Mouse (Mus musculus): Measurements from ENCODE around the gene 6030452D12Rik. TPM values are rescaled to one million over a fixed set of nuclear protein-coding genes. Genes with fewer than 3 reads are reported as not detected.

The 6030452D12Rik gene
- polyA plus RNA-seq, 3 experiments from 2014 or later: not detected

DNA sequence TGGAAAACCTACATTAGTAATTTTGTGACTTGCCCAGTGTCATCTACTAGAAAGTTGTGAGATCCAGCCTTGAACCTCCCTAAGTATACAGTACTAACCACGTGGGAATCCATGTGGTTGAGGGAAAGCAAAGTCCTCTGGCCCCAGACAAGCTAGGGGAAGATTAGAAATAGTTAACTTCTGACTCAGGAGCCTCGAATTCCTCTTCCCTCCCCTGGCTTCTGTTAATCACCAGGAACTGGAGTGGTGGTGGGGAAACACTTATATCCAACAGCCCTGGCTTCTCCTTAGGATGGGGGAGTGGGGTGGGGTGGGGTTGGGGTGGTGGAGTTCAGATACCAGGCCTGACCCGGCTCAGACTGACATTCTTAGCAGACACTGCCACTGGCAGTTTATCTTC, 18.4 kb downstream of the 6030452D12Rik start:
- no peak for ATAC-seq

DNA sequence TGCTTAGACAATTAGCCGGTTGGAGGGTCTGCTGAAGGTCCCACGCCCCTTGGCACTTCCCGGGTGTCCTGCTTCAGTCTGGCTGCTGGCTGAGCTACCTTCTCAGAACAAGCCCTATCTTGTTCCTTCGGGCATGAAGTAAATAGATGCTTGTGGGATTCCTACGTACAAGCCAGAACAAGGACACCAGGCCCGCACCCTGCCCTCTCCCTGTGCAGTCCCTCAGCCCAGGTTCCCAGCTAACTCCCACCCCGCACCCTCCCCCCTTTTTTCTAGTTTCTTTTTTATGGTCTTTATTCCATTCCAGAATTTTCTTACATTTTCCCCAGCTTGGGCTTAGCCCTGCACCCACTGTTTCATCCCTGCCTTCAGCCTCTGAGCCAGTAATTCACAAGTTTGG, 20.3 kb downstream of the 6030452D12Rik start:
- ATAC-seq: no peak

DNA sequence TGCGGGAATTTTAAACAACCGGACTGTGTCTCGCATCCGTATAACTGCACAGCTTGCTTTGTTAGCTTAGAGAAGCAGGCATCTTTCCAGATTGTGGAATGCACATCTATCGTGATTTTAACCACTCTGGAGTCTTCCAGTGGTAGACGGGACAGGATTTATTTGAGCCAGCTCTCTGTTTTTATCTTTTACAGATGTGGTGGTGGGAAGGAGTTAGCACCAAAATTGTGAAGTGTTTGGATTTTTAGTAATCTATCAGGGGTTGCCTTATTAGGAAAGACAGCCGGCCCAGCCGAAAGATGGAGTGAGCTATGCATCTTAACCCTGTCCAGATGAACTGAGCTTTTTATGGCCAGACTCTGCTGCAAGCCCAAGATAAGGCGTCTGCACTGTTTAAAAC, 21.5 kb downstream of the 6030452D12Rik start:
- ATAC-seq: no peak

GRCm38 (mm10) chr8:106526725-106527124, 26.4 kb downstream of the 6030452D12Rik start:
- ATAC-seq: no peak

DNA sequence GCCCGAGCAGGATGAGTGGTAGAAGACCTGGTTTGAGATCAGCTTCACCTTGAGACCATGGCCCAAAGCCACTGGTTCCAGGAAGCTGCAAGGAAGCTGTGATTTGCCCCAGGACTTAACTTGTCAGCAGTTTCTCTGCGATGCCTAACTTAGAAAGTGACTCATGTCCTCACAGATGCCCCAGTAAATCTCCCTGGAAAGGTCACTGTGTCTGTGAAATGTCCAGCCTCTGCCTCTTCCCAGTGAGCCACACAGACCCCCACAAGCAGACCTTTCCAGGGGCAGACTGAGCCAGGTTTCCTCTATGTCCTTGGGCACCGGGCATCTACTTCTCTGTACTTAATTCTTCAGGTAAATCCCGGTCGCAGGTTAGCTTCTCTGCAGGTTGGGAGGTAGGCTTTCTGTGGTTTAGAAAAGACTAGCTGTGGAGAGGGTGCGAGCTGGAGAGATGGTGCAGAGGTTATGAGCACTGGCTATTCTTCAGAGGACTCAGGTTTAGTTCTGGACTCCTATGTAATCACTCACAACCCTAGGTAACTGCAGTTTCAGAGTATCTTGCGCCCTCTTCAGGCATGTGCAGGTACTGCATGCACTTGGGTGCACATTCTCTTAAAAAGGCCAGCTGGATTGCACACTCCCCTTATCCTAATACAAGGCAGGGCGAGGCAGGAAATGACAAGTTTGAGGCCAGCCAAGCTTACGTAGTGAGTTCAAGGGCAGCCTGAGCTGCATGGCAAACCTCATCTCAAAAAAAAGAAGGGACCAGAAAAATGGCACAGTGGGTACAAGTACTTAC, 27.1 kb downstream of the 6030452D12Rik start:
- no peak for ATAC-seq

DNA sequence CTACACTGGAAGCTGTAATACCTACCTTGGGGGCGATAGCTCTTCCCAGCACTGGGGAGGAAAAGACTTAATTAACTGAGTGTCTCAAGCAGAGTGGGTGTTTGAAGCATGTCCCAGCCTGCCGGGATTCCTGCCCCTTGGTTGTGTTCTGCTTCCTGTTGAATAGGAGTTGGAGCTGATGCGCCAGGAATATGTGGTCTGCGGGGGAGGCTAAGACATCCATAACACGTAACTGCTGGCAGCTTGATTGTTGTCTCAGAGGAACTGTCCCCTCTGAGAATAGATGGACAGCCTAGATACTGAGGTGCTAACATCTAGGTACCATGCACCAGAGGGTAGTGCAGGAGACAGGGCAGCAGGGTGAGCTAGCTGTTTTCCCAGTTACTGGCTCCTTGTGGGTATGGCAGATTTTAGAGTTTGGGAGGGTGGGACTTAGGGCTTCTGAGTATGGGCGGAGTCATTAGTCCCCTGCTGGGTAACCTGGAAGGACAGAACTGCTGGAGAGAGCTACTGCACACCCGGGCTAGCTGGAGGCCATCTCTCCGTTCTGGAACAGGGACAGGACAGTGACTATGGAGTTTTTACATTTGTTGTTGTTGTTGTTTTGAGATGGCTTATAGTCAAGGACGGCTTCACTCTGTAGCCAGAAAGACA, 28.4 kb downstream of the 6030452D12Rik start:
- no peak for ATAC-seq

DNA sequence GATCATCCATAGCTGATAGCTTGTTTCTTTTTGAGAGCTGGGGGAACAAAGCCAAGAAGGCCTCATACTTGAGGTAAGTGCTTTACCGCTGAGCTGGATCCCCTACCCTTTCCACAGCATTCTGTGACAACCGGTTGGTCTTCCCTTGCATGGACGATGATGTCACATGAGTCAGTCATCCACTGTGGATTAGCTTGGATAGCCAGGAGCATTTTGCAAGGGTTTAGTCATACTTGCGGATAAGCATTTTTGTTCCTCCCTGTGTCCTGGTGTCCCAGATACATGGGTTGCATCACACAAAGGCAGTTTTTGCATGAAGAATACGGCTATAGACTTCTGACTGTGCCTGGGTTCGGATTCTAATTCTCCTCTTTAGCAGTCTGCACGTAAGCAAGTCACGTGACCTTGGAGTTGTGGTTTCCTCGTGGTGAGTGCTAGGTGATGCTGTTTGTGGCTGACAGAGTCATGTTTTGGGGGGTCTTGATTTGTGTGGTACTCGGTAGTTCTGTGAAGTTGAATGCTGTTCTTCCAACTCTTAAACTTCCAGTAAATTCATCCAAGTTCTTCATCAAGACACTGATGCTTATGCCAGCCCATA, 29.7 kb downstream of the 6030452D12Rik start:
- ATAC-seq: no peak

DNA sequence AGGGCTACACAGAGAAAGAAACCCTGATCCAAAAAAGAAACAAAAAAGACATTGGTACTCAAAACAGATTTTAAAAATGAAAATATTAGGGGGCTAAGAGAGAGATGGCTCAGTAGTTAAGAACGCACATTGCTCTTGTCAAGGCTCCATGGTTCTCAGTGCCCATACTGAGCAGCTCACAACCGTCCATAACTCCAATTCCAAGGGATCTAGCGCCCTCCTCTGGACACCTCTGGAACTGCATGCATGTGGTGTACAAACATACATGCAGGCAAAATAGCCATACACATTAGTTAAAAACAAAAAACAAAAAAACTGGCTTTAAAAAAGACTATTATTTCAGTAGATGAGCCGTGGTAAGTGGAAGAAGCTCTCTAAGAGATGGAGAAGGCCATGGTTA, 30.2 kb downstream of the 6030452D12Rik start:
- no peak for ATAC-seq

DNA sequence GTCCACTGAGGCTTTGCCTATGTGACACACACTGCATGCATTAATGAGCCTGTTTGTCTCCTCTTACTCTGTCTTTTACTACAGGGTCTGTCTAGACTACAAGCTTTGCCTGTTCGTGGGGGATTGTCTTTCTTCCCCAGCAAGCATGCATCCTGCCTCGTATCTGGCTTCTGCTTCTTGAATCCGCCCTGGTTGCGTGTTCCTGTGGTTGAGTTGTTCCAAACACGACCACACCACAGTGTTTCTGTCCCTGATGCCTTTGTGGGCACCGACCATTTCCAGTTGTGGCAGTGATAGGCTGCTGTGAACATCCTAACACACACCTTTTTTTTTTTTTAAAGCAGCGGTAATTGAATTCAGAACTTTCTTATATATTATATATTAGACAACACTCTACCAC, 33.4 kb downstream of the 6030452D12Rik start:
- ATAC-seq: no peak

DNA sequence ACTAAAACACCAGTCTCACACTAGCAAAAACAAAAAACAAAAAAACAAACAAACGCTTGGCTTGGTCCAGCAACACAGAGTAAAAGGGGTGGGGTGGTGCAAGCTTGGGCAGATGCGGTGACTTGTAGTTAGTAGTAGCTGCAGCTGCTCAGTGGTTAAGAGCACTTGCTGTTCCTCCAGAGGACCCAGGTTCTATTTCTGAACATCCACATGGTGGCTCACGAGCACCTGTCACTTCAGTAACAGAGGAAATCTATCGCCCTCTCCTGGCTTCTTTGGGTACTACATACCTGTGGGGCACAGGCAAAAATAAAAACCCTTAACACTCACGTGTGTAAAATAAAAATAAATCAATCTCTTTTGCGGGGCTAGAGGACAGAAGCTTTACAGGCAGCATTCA, 34.1 kb downstream of the 6030452D12Rik start:
- no peak for ATAC-seq

- ATAC-seq: no peak
Measured at GRCm38 (mm10) chr8:106535448-106535847, 35.1 kb downstream of the 6030452D12Rik start.

GRCm38 (mm10) chr8:106539193-106539592, 38.9 kb downstream of the 6030452D12Rik start:
- no peak for ATAC-seq

GRCm38 (mm10) chr8:106541002-106541401, 40.7 kb downstream of the 6030452D12Rik start:
- no peak for ATAC-seq

DNA sequence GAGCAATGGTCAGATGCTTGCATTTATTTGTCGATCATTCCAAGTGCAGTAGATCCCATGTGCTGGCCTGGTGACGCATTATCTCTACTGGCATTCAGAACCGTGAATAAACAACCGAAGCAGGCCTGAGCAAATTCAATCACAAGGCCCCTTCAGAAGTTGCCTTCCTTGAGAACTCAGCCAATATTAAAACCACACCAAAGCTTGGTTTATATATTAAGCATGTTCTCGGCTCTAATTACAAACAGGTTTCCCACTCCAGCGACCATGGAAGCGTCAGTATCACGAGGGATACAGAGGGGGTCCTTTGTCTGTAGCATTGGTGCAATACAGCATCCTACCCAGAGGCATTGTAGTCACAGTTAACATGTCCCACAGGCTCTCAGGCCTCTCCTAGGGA, 42.7 kb downstream of the 6030452D12Rik start:
- no peak for ATAC-seq

DNA sequence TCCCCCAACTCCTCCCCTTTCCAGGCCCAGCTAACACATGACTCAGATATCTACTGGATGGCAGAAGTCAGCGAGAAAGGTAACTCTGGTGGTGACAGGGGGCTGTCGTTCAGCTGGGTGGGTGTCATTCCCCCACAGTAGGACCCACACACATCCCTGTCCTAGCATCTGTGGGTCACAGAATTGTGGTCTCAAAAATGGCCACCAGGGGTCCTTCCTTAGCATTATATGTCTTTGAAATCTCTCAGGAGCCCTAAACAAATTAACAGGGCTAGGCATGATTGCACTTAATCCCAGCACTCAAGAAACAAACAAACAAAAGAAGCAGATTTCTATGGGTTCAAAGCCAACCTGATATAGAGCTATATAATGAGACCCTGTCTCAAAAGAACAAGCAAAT, 44.8 kb downstream of the 6030452D12Rik start:
- no peak for ATAC-seq

GRCm38 (mm10) chr8:106546746-106547145, 46.4 kb downstream of the 6030452D12Rik start:
- no peak for ATAC-seq

DNA sequence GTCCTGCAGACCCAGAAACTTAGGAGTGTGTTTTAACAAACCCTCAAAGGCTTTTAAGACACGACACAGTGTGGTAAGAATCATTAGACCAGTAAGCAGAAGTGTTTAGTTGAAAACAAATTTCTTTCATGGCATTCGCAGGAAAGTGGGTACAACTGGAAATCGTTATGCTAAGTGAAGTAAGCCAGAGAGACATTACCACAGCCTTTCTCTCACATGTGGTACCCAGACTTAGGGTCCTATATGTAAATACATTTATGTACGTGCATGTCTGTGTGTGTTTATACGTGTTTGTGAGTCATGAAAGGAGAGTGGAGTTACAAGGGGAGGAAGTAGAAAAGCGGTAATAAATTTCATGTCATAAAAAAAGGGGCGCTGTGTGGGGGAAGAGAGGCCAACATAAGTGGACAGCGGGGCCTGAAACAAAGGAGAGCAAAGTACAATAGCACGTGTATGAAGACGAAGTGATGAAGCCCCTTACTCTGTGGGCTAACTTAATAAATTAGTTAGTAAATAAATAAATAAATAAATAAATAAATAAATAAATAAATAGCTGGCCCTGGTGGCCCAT, 48.1 kb downstream of the 6030452D12Rik start:
- ATAC-seq: no peak

GRCm38 (mm10) chr8:106550906-106551305, 50.6 kb downstream of the 6030452D12Rik start:
- ATAC-seq: no peak

DNA sequence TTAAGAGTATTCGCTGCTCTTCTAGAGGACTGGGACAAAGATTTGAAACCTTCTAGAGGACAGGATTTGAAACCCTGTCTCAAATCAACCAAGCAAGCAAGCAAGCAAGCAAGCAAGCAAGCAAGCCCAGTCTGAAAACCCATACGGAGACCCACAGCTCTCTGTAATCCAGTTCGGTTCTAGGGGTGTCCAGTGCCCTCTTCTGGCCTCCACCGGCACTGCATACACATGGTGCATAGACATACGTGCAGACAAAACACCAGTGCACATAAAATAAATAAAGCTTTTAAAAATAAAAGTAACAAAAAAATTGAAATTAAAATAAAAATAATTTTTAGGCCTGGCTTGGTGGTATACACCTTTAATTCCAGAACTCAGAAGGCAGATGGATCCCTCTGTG, 53.7 kb downstream of the 6030452D12Rik start:
- no peak for ATAC-seq

DNA sequence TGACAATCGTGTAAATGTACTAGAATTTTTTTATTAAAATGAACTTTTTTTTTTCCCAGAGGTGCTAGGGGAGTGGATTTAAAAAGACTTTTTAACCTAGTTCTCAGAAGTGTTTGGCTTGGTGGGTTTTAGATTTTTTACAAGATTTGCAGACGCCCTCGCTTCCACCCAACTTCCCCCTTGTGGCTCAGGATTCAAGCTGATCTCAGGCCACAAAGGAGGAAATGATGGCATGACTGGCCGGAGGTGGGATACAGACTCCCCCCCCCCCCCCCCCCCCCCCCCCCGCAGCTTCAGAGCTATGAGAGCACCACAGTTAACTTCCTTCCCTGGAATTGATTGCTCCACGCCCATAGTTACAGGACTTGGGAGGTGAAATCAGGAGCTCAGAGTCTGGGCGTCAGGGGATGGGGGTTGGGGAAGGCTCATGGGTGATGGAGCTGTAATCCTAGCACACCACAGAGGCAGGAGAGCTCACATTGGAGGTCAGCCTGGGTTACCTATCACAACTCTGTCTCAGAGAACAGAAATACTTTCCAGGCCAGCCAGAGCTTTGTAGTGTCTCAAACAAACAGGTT, 55.8 kb downstream of the 6030452D12Rik start:
- no peak for ATAC-seq
